Mouse (Mus musculus) MEL (cell line): ENCODE data around the gene Myct1.
A peak's percentile ranks its signal among the peaks of the same experiment; 100 is the strongest.

ENCODE experiments used
- CTCF ChIP-seq, 3 experiments: IDR thresholded peaks in 2 of 3; conservative IDR thresholded peaks in 1 of 3; 2 replicates each; pipeline ENCODE4 v1.5.1; 2011 to 2012; ENCODE audit warnings: low read length in 3 of 3, low read depth in 2 of 3, mild to moderate bottlenecking in 2 of 3, improper control_type of control experiment in 1 of 3, inconsistent platforms in 1 of 3, mixed read lengths in 1 of 3, moderate library complexity in 1 of 3; ENCODE audit not compliant: control insufficient read depth in 1 of 3, insufficient read depth in 1 of 3, poor library complexity in 1 of 3, severe bottlenecking in 1 of 3
- ELF1 ChIP-seq: IDR thresholded peaks from 2 replicates; pipeline ENCODE4 v1.6.1; 2014; ENCODE audit warnings: low read depth, mild to moderate bottlenecking, inconsistent platforms, low read length, improper control_type of control experiment, moderate library complexity
- GATA1 ChIP-seq: IDR thresholded peaks from 2 replicates; pipeline ENCODE4 v1.6.1; 2011; ENCODE audit warnings: low read depth, low read length, improper control_type of control experiment
- MEF2A ChIP-seq: IDR thresholded peaks from 2 replicates; pipeline ENCODE4 v1.6.1; 2014; ENCODE audit warnings: low read depth, mild to moderate bottlenecking, inconsistent platforms, low read length, improper control_type of control experiment; ENCODE audit not compliant: poor library complexity, insufficient replicate concordance, severe bottlenecking; ENCODE audit errors: extremely low read depth
- MXI1 ChIP-seq: IDR thresholded peaks from 2 replicates; pipeline ENCODE4 v1.6.1; 2011; ENCODE audit warnings: mild to moderate bottlenecking, low read depth, low read length, improper control_type of control experiment
- POLR2A ChIP-seq, 2 experiments: IDR thresholded peaks; 2 replicates each; pipeline ENCODE4 v1.6.1; 2011 to 2012; ENCODE audit warnings: low read length in 2 of 2, mild to moderate bottlenecking in 2 of 2, control low read depth in 1 of 2, improper control_type of control experiment in 1 of 2, low read depth in 1 of 2, moderate library complexity in 1 of 2; ENCODE audit not compliant: control insufficient read depth in 1 of 2, insufficient read depth in 1 of 2, poor library complexity in 1 of 2
- POLR2AphosphoS2 ChIP-seq: IDR thresholded peaks from 2 replicates; pipeline ENCODE4 v1.6.1; 2011; ENCODE audit warnings: low read length, improper control_type of control experiment
- SIN3A ChIP-seq: IDR thresholded peaks from 2 replicates; pipeline ENCODE4 v1.6.1; 2012; ENCODE audit warnings: low read length, improper control_type of control experiment, inconsistent platforms
- UBTF ChIP-seq: IDR thresholded peaks from 2 replicates; pipeline ENCODE4 v1.6.1; 2012; ENCODE audit warnings: low read depth, mild to moderate bottlenecking, inconsistent platforms, low read length, improper control_type of control experiment, moderate library complexity, borderline replicate concordance; ENCODE audit not compliant: insufficient read depth

DNA sequence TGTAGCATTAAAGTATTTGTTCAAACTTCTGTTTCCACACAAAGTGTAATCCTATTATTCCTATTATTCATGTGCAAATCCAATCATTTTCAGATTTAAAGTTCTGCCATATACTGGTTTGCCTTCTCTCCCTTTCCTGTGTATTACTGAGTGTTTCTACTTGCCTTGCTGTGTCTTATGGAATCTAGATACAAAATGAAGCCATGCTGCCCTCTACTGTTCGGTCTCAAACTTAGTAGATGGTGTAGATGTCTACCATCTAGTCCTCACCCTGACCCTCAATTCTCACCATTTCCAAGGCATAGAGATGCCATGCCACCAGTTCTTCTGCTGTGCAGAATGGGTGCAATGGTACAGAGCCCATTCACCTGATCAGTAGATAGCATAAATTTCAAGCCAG, 40.8 kb downstream of the Myct1 start:
- TF ChIP-seq POLR2AphosphoS2 (no peak), CTCF (IDR thresholded peaks at IDR 0.05 in 2 of 3, conservative IDR thresholded peaks at IDR 0.05 in 1 of 3; ENCODE audit: control insufficient read depth in 1 of 3, insufficient read depth in 1 of 3, low read depth in 2 of 3, low read length in 3 of 3, poor library complexity in 1 of 3, severe bottlenecking in 1 of 3) (peak in 1 of 3 experiments; percentile 61; a peak in 3 of 6 replicates), MEF2A (no peak), GATA1 (no peak), POLR2A (IDR thresholded peaks at IDR 0.05; ENCODE audit: control insufficient read depth in 1 of 2, insufficient read depth in 1 of 2, low read depth in 1 of 2, low read length in 2 of 2, poor library complexity in 1 of 2) (no peak), UBTF (no peak), SIN3A (no peak), ELF1 (no peak), MXI1 (no peak)
